Mouse (Mus musculus) gastrocnemius, adult 2 months (tissue): ENCODE results near the gene Sdhc. TPM values are rescaled to one million over a fixed set of nuclear protein-coding genes. Genes with fewer than 3 reads are reported as not detected.
"Not testable (repeated sequence)": the region's sequence is repeated elsewhere in the genome, so short reads cannot be mapped to it uniquely, and the experiment has no call there.

Source experiments
- DNase-seq: peaks from one replicate; pipeline ENCODE4 v3.0.0; 2022
- H3K27ac ChIP-seq: fragments of 200-600 bp; 2 replicates; pipeline ENCODE4 v1.8.1; 2022; ENCODE audit warnings: mild to moderate bottlenecking
- H3K4me3 ChIP-seq: fragments of 200-600 bp; 2 replicates; pipeline ENCODE4 v1.8.1; 2022; ENCODE audit warnings: mild to moderate bottlenecking, moderate library complexity
- CTCF ChIP-seq: fragments of 200-600 bp; IDR thresholded peaks from 2 replicates; pipeline ENCODE4 v1.8.1; 2022; ENCODE audit warnings: antibody characterized with exemption, mild to moderate bottlenecking, moderate library complexity
- intact Hi-C: fragments of 180-260 bp; cut with DNase I; formaldehyde crosslinking; loops from one replicate; pipeline ENCODE4 v1.15.1; 2025
- total RNA-seq, 2 experiments: library from RNA; stranded (reverse); gene quantifications; 2 replicates each; pipeline ENCODE4 v1.2.3; 2021

The Sdhc gene
- total RNA-seq, 2 experiments from 2014 or later = 635 to 909 TPM

GRCm38 (mm10) chr1:171159485-171159975 lies 9.1 kb upstream of the Sdhc start:
- Histone ChIP-seq H3K4me3 (peak overlapping the region; percentile 41), H3K27ac (no peak overlapping the region)
- peak; percentile 58 for TF ChIP-seq CTCF
- intact Hi-C loops = no loop called here
- DNase-seq = peak; percentile 49

- Histone ChIP-seq H3K27ac (no peak overlapping the region), H3K4me3 (peak overlapping the region; percentile 17; the same call in 1 of the 2 replicates)
- intact Hi-C loops = no loop called here
- DNase-seq = no peak
- no peak for TF ChIP-seq CTCF
Observed at GRCm38 (mm10) chr1:171157965-171158364, 7.6 kb upstream of the Sdhc start.

GRCm38 (mm10) chr1:171156644-171157043 lies 6.2 kb upstream of the Sdhc start:
- Histone ChIP-seq H3K4me3 (no peak overlapping the region; the same call in 1 of the 2 replicates), H3K27ac (no peak overlapping the region)
- intact Hi-C loops = no loop called here
- no peak for DNase-seq
- TF ChIP-seq CTCF = no peak

- DNase-seq = no peak
- intact Hi-C loops = loop anchor here (2.0 kb wide), 1 partner anchor 33 kb away; no protein-coding TSS in a partner anchor
- no peak for TF ChIP-seq CTCF
- H3K4me3 ChIP-seq = no peak overlapping the region
- H3K27ac ChIP-seq = peak overlapping the region; percentile 94; the same call in 1 of the 2 replicates
Observed at GRCm38 (mm10) chr1:171151966-171152365, 1.6 kb upstream of the Sdhc start.

- no peak for DNase-seq
- Histone ChIP-seq H3K4me3 (peak overlapping the region; percentile 79), H3K27ac (peak overlapping the region; percentile 94)
- intact Hi-C loops = loop anchor here (2.0 kb wide), 1 partner anchor 32 kb away; no protein-coding TSS in a partner anchor
- no peak for TF ChIP-seq CTCF
Observed at GRCm38 (mm10) chr1:171150838-171151391, 512 bp upstream of the Sdhc start.

- intact Hi-C loops, H3K4me3 ChIP-seq, H3K27ac ChIP-seq: not testable (repeated sequence)
- DNase-seq = peak; percentile 44
Observed at GRCm38 (mm10) chr1:171142981-171143380, 7.4 kb downstream of the Sdhc start.

- H3K27ac ChIP-seq, H3K4me3 ChIP-seq, DNase-seq, intact Hi-C loops: not testable (repeated sequence)
Observed at GRCm38 (mm10) chr1:171137486-171138155, 12.8 kb downstream of the Sdhc start.

- H3K27ac ChIP-seq = 0 out of 2 replicates have a peak overlapping the region, but pooled peaks have one; percentile 52
- DNase-seq = no peak
- intact Hi-C loops = no loop called here
- H3K4me3 ChIP-seq = no peak overlapping the region
- TF ChIP-seq CTCF = no peak
Observed at GRCm38 (mm10) chr1:171135600-171135999, 14.8 kb downstream of the Sdhc start.

GRCm38 (mm10) chr1:171130971-171131370 lies 19.4 kb downstream of the Sdhc start:
- Histone ChIP-seq H3K4me3 (no peak overlapping the region), H3K27ac (peak overlapping the region; percentile 83)
- TF ChIP-seq CTCF = no peak
- intact Hi-C loops = loop anchor here (2.0 kb wide), 1 partner anchor 14 kb away; no protein-coding TSS in a partner anchor
- no peak for DNase-seq

- intact Hi-C loops = no loop called here
- peak overlapping the region; percentile 83 for H3K27ac ChIP-seq
- TF ChIP-seq CTCF = peak; percentile 56
- no peak overlapping the region; the same call in 1 of the 2 replicates for H3K4me3 ChIP-seq
- peak; percentile 85 for DNase-seq
Observed at GRCm38 (mm10) chr1:171129251-171129650, 21.2 kb downstream of the Sdhc start.

- no peak for TF ChIP-seq CTCF
- H3K4me3 ChIP-seq = no peak overlapping the region
- no peak for DNase-seq
- intact Hi-C loops = no loop called here
- no peak overlapping the region for H3K27ac ChIP-seq
Observed at GRCm38 (mm10) chr1:171124398-171124797, 26.0 kb downstream of the Sdhc start.

GRCm38 (mm10) chr1:171122932-171123331 lies 27.5 kb downstream of the Sdhc start:
- no peak for TF ChIP-seq CTCF
- intact Hi-C loops = no loop called here
- DNase-seq = no peak
- Histone ChIP-seq H3K27ac (no peak overlapping the region), H3K4me3 (no peak overlapping the region)

GRCm38 (mm10) chr1:171121839-171122238 lies 28.6 kb downstream of the Sdhc start:
- TF ChIP-seq CTCF = no peak
- intact Hi-C loops = no loop called here
- no peak for DNase-seq
- no peak overlapping the region for H3K4me3 ChIP-seq
- no peak overlapping the region for H3K27ac ChIP-seq
